Mouse (Mus musculus): Measurements from ENCODE around the gene Bptf. TPM values are rescaled to one million over a fixed set of nuclear protein-coding genes. Genes with fewer than 3 reads are reported as not detected.

The Bptf gene
- polyA plus RNA-seq, 1 experiment from 2014 or later = 19.1 TPM

GRCm38 (mm10) chr11:107046766-107047620 lies 84.9 kb downstream of the Bptf start:
- Histone ChIP-seq H3K9ac (ENCODE audit: low read depth, low read length) (no peak overlapping the region), H3K27me3 (replicated peaks; ENCODE audit: control insufficient read depth, insufficient read depth, low read length) (no peaks in the 10 kb centered on the region), H3K4me3 (ENCODE audit: low read length) (no peak overlapping the region), H3K27ac (ENCODE audit: low read length) (no peak overlapping the region), H3K4me2 (ENCODE audit: low read depth, low read length) (no peak overlapping the region), H3K4me1 (ENCODE audit: control insufficient read depth, insufficient read depth, low read length) (no peaks in the 10 kb centered on the region), H3K36me3 (ENCODE audit: control insufficient read depth, insufficient read depth, low read length) (peaks cover 22% of the 10 kb centered on the region; the same call in 1 of the 2 replicates), H3K9me3 (ENCODE audit: control insufficient read depth, low read length) (no peaks in the 10 kb centered on the region)
- 90% methylated on average over 15 of the region's 15 CpGs for WGBS
- no peak for ATAC-seq

- WGBS = 91% methylated on average over 4 of the region's 4 CpGs
- no peak overlapping the region for H3K27ac ChIP-seq (ENCODE audit: low read length)
- H3K36me3 ChIP-seq (ENCODE audit: control insufficient read depth, insufficient read depth, low read length) = peaks cover 20% of the 10 kb centered on the region
- H3K9me3 ChIP-seq (ENCODE audit: control insufficient read depth, low read length) = no peaks in the 10 kb centered on the region
- ATAC-seq = no peak
- H3K4me3 ChIP-seq (ENCODE audit: low read length) = no peak overlapping the region
- H3K4me2 ChIP-seq (ENCODE audit: low read depth, low read length) = no peak overlapping the region
- no peak overlapping the region for H3K9ac ChIP-seq (ENCODE audit: low read depth, low read length)
- H3K4me1 ChIP-seq (ENCODE audit: control insufficient read depth, insufficient read depth, low read length) = no peaks in the 10 kb centered on the region
- H3K27me3 ChIP-seq (replicated peaks; ENCODE audit: control insufficient read depth, insufficient read depth, low read length) = no peaks in the 10 kb centered on the region
Observed at GRCm38 (mm10) chr11:107045546-107045945, 86.4 kb downstream of the Bptf start.

GRCm38 (mm10) chr11:107044321-107044720 lies 87.6 kb downstream of the Bptf start:
- H3K36me3 ChIP-seq (ENCODE audit: control insufficient read depth, insufficient read depth, low read length) = peaks cover 20% of the 10 kb centered on the region
- H3K9ac ChIP-seq (ENCODE audit: low read depth, low read length) = no peak overlapping the region
- H3K4me2 ChIP-seq (ENCODE audit: low read depth, low read length) = no peak overlapping the region
- no peaks in the 10 kb centered on the region for H3K27me3 ChIP-seq (replicated peaks; ENCODE audit: control insufficient read depth, insufficient read depth, low read length)
- 29% methylated on average over 5 of the region's 5 CpGs for WGBS
- no peak overlapping the region for H3K4me3 ChIP-seq (ENCODE audit: low read length)
- H3K4me1 ChIP-seq (ENCODE audit: control insufficient read depth, insufficient read depth, low read length) = no peaks in the 10 kb centered on the region
- peak; percentile 75 for ATAC-seq
- H3K27ac ChIP-seq (ENCODE audit: low read length) = 0 out of 2 replicates have a peak overlapping the region, but pooled peaks have one; percentile 6
- no peaks in the 10 kb centered on the region for H3K9me3 ChIP-seq (ENCODE audit: control insufficient read depth, low read length)

GRCm38 (mm10) chr11:107043361-107043760 lies 88.6 kb downstream of the Bptf start:
- Histone ChIP-seq H3K4me3 (ENCODE audit: low read length) (no peak overlapping the region), H3K36me3 (ENCODE audit: control insufficient read depth, insufficient read depth, low read length) (peaks cover 20% of the 10 kb centered on the region), H3K4me2 (ENCODE audit: low read depth, low read length) (no peak overlapping the region), H3K9ac (ENCODE audit: low read depth, low read length) (no peak overlapping the region), H3K4me1 (ENCODE audit: control insufficient read depth, insufficient read depth, low read length) (no peaks in the 10 kb centered on the region), H3K27ac (ENCODE audit: low read length) (no peak overlapping the region), H3K27me3 (replicated peaks; ENCODE audit: control insufficient read depth, insufficient read depth, low read length) (no peaks in the 10 kb centered on the region), H3K9me3 (ENCODE audit: control insufficient read depth, low read length) (no peaks in the 10 kb centered on the region)
- no peak for ATAC-seq
- WGBS = 80% methylated on average over 11 of the region's 11 CpGs

GRCm38 (mm10) chr11:107041396-107041795 lies 90.5 kb downstream of the Bptf start:
- peaks cover 13% of the 10 kb centered on the region for H3K36me3 ChIP-seq (ENCODE audit: control insufficient read depth, insufficient read depth, low read length)

GRCm38 (mm10) chr11:107039417-107039816 lies 92.5 kb downstream of the Bptf start:
- no peak overlapping the region for H3K9ac ChIP-seq (ENCODE audit: low read depth, low read length)
- H3K4me1 ChIP-seq (ENCODE audit: control insufficient read depth, insufficient read depth, low read length) = no peaks in the 10 kb centered on the region
- no peak overlapping the region for H3K4me3 ChIP-seq (ENCODE audit: low read length)
- H3K36me3 ChIP-seq (ENCODE audit: control insufficient read depth, insufficient read depth, low read length) = peaks cover 13% of the 10 kb centered on the region
- H3K27me3 ChIP-seq (replicated peaks; ENCODE audit: control insufficient read depth, insufficient read depth, low read length) = no peaks in the 10 kb centered on the region
- no peak overlapping the region for H3K4me2 ChIP-seq (ENCODE audit: low read depth, low read length)
- ATAC-seq = peak; percentile 36; the same call in 1 of the 2 replicates
- H3K27ac ChIP-seq (ENCODE audit: low read length) = no peak overlapping the region
- WGBS = 90% methylated on average over 5 of the region's 5 CpGs
- H3K9me3 ChIP-seq (ENCODE audit: control insufficient read depth, low read length) = no peaks in the 10 kb centered on the region

More at GRCm38 (mm10) chr11:107041396-107041795, 90.5 kb downstream of the Bptf start:
- H3K9me3 ChIP-seq (ENCODE audit: control insufficient read depth, low read length) = no peaks in the 10 kb centered on the region
- H3K4me2 ChIP-seq (ENCODE audit: low read depth, low read length) = no peak overlapping the region
- no peak overlapping the region for H3K9ac ChIP-seq (ENCODE audit: low read depth, low read length)
- ATAC-seq = no peak
- no peaks in the 10 kb centered on the region for H3K27me3 ChIP-seq (replicated peaks; ENCODE audit: control insufficient read depth, insufficient read depth, low read length)
- no peak overlapping the region for H3K4me3 ChIP-seq (ENCODE audit: low read length)
- H3K4me1 ChIP-seq (ENCODE audit: control insufficient read depth, insufficient read depth, low read length) = no peaks in the 10 kb centered on the region
- H3K27ac ChIP-seq (ENCODE audit: low read length) = no peak overlapping the region
- 84% methylated on average over 3 of the region's 3 CpGs for WGBS

GRCm38 (mm10) chr11:107034085-107034810 lies 97.7 kb downstream of the Bptf start:
- ATAC-seq = no peak

GRCm38 (mm10) chr11:107031635-107032034 lies 100.3 kb downstream of the Bptf start:
- H3K4me3 ChIP-seq (ENCODE audit: low read length) = no peak overlapping the region
- no peaks in the 10 kb centered on the region for H3K27me3 ChIP-seq (replicated peaks; ENCODE audit: control insufficient read depth, insufficient read depth, low read length)
- H3K4me1 ChIP-seq (ENCODE audit: control insufficient read depth, insufficient read depth, low read length) = peaks cover 17% of the 10 kb centered on the region
- H3K36me3 ChIP-seq (ENCODE audit: control insufficient read depth, insufficient read depth, low read length) = no peaks in the 10 kb centered on the region
- ATAC-seq = no peak
- H3K4me2 ChIP-seq (ENCODE audit: low read depth, low read length) = no peak overlapping the region
- no peak overlapping the region for H3K9ac ChIP-seq (ENCODE audit: low read depth, low read length)
- WGBS = 63% methylated on average over 7 of the region's 7 CpGs
- H3K27ac ChIP-seq (ENCODE audit: low read length) = no peak overlapping the region
- no peaks in the 10 kb centered on the region for H3K9me3 ChIP-seq (ENCODE audit: control insufficient read depth, low read length)

More at GRCm38 (mm10) chr11:107034085-107034810, 97.7 kb downstream of the Bptf start:
- no peak overlapping the region for H3K4me2 ChIP-seq (ENCODE audit: low read depth, low read length)
- H3K36me3 ChIP-seq (ENCODE audit: control insufficient read depth, insufficient read depth, low read length) = no peaks in the 10 kb centered on the region
- H3K27me3 ChIP-seq (replicated peaks; ENCODE audit: control insufficient read depth, insufficient read depth, low read length) = no peaks in the 10 kb centered on the region
- H3K4me1 ChIP-seq (ENCODE audit: control insufficient read depth, insufficient read depth, low read length) = 0 out of 2 replicates have a peak, but pooled peaks cover 7% of the 10 kb centered on the region
- no peak overlapping the region for H3K4me3 ChIP-seq (ENCODE audit: low read length)
- H3K9me3 ChIP-seq (ENCODE audit: control insufficient read depth, low read length) = no peaks in the 10 kb centered on the region
- no peak overlapping the region for H3K27ac ChIP-seq (ENCODE audit: low read length)
- H3K9ac ChIP-seq (ENCODE audit: low read depth, low read length) = no peak overlapping the region
- 82% methylated on average over 10 of the region's 10 CpGs for WGBS

GRCm38 (mm10) chr11:107029536-107029935 lies 102.4 kb downstream of the Bptf start:
- Histone ChIP-seq H3K4me2 (ENCODE audit: low read depth, low read length) (no peak overlapping the region), H3K4me1 (ENCODE audit: control insufficient read depth, insufficient read depth, low read length) (peaks cover 34% of the 10 kb centered on the region), H3K36me3 (ENCODE audit: control insufficient read depth, insufficient read depth, low read length) (no peaks in the 10 kb centered on the region), H3K27me3 (replicated peaks; ENCODE audit: control insufficient read depth, insufficient read depth, low read length) (no peaks in the 10 kb centered on the region), H3K27ac (ENCODE audit: low read length) (no peak overlapping the region), H3K9ac (ENCODE audit: low read depth, low read length) (no peak overlapping the region), H3K9me3 (ENCODE audit: control insufficient read depth, low read length) (no peaks in the 10 kb centered on the region), H3K4me3 (ENCODE audit: low read length) (no peak overlapping the region)
- 52% methylated on average over 19 of the region's 19 CpGs for WGBS
- no peak for ATAC-seq

Measured in intestine, embryonic 16.5 days (tissue).